Mouse (Mus musculus): ENCODE results near the gene Dlgap1.

The Dlgap1 gene

GRCm38 (mm10) chr17:70741696-70742095 lies 772.8 kb downstream of the Dlgap1 start:
- no peak for DNase-seq

GRCm38 (mm10) chr17:70744570-70745153 lies 775.8 kb downstream of the Dlgap1 start:
- no peak for DNase-seq

- peak; percentile 64 to 88 for DNase-seq
Measured at GRCm38 (mm10) chr17:70745385-70745784, 776.5 kb downstream of the Dlgap1 start.

GRCm38 (mm10) chr17:70746379-70747079 lies 777.7 kb downstream of the Dlgap1 start:
- peak in 1 of 2 experiments; percentile 39 for DNase-seq

GRCm38 (mm10) chr17:70747731-70748475 lies 779.0 kb downstream of the Dlgap1 start:
- peak; percentile 38 for DNase-seq

- DNase-seq: no peak
Measured at GRCm38 (mm10) chr17:70748476-70748830, 779.6 kb downstream of the Dlgap1 start.

GRCm38 (mm10) chr17:70748964-70749650 lies 780.2 kb downstream of the Dlgap1 start:
- DNase-seq: no peak

- DNase-seq: no peak
Measured at GRCm38 (mm10) chr17:70750236-70751160, 781.6 kb downstream of the Dlgap1 start.

- DNase-seq: peak; percentile 67 to 71
Measured at GRCm38 (mm10) chr17:70751161-70751651, 782.3 kb downstream of the Dlgap1 start.

- DNase-seq: no peak
Measured at GRCm38 (mm10) chr17:70751676-70752075, 782.8 kb downstream of the Dlgap1 start.

- no peak for DNase-seq
Measured at GRCm38 (mm10) chr17:70753444-70754032, 784.7 kb downstream of the Dlgap1 start.

GRCm38 (mm10) chr17:70754041-70754440 lies 785.2 kb downstream of the Dlgap1 start:
- DNase-seq: no peak

- DNase-seq: no peak
Measured at GRCm38 (mm10) chr17:70754638-70755037, 785.8 kb downstream of the Dlgap1 start.

GRCm38 (mm10) chr17:70755039-70755668 lies 786.3 kb downstream of the Dlgap1 start:
- DNase-seq: peak; percentile 87 to 93

- DNase-seq: peak; percentile 36 to 41
Measured at GRCm38 (mm10) chr17:70755669-70756263, 786.9 kb downstream of the Dlgap1 start.

- DNase-seq: no peak
Measured at GRCm38 (mm10) chr17:70762001-70762400, 793.1 kb downstream of the Dlgap1 start.

GRCm38 (mm10) chr17:70762634-70763033 lies 793.8 kb downstream of the Dlgap1 start:
- no peak for DNase-seq

- no peak for DNase-seq
Measured at GRCm38 (mm10) chr17:70765337-70765736, 796.5 kb downstream of the Dlgap1 start.

- DNase-seq: no peak
Measured at GRCm38 (mm10) chr17:70765976-70766375, 797.1 kb downstream of the Dlgap1 start.

- no peak for DNase-seq
Measured at GRCm38 (mm10) chr17:70772120-70772899, 803.4 kb downstream of the Dlgap1 start.
